Mouse (Mus musculus) frontal cortex, postnatal 25 days (tissue): Measurements from ENCODE around the gene Ovch2.
"Not testable (repeated sequence)": the region's sequence is repeated elsewhere in the genome, so short reads cannot be mapped to it uniquely, and the experiment has no call there.

Experiments used
- DNase-seq, 2 experiments: peaks; one replicate each; pipeline ENCODE4 v3.0.0; 2022; ENCODE audit warnings: low spot score in 2 of 2

The Ovch2 gene

GRCm38 (mm10) chr7:107801108-107801507, at the start of gene Ovch2:
TSS of gene Ovch2 (minus strand) at chr7:107801208.
- DNase-seq, result no peak

- not testable (repeated sequence) for DNase-seq
These were observed 46.4 kb upstream of the Ovch2 start, which contains the start of gene Olfr470 for GRCm38 (mm10) chr7:107847390-107847789. TSS of gene Olfr470 (minus strand) at chr7:107847490.

- DNase-seq, result no peak
These were observed 40.7 kb upstream of the Ovch2 start for GRCm38 (mm10) chr7:107841719-107842118.

GRCm38 (mm10) chr7:107825441-107825840, 24.4 kb upstream of the Ovch2 start, which contains the start of gene Olfr469:
TSS of gene Olfr469 (minus strand) at chr7:107825541.
- DNase-seq, result not testable (repeated sequence)

GRCm38 (mm10) chr7:107823867-107824266, 22.9 kb upstream of the Ovch2 start:
- DNase-seq, result not testable (repeated sequence)

- DNase-seq, result no peak
These were observed 18.4 kb upstream of the Ovch2 start for GRCm38 (mm10) chr7:107819442-107819841.

- no peak for DNase-seq
These were observed 11.0 kb upstream of the Ovch2 start, which contains the start of gene Olfr467 for GRCm38 (mm10) chr7:107811963-107812362. TSS of gene Olfr467 (plus strand) at chr7:107812263.

- DNase-seq, result no peak
These were observed 1.1 kb upstream of the Ovch2 start for GRCm38 (mm10) chr7:107802138-107802537.

GRCm38 (mm10) chr7:107796500-107796899, 4.5 kb downstream of the Ovch2 start:
- DNase-seq, result no peak

GRCm38 (mm10) chr7:107787977-107788620, 12.9 kb downstream of the Ovch2 start:
- no peak for DNase-seq

GRCm38 (mm10) chr7:107779611-107780010, 21.4 kb downstream of the Ovch2 start:
- no peak for DNase-seq

GRCm38 (mm10) chr7:107778216-107778615, 22.8 kb downstream of the Ovch2 start:
- no peak for DNase-seq

GRCm38 (mm10) chr7:107770812-107771211, 30.2 kb downstream of the Ovch2 start:
- DNase-seq, result no peak

- DNase-seq, result no peak
These were observed 43.5 kb downstream of the Ovch2 start, which contains the start of gene Cyb5r2 for GRCm38 (mm10) chr7:107757308-107758151. TSS of gene Cyb5r2 (minus strand) at chr7:107758032.

GRCm38 (mm10) chr7:107756748-107757147, 44.3 kb downstream of the Ovch2 start:
- DNase-seq, result no peak

- no peak for DNase-seq
These were observed 45.1 kb downstream of the Ovch2 start for GRCm38 (mm10) chr7:107755905-107756304.

- no peak for DNase-seq
These were observed 48.9 kb downstream of the Ovch2 start for GRCm38 (mm10) chr7:107752031-107752520.

- no peak for DNase-seq
These were observed 51.3 kb downstream of the Ovch2 start for GRCm38 (mm10) chr7:107749721-107750120.

GRCm38 (mm10) chr7:107749270-107749669, 51.7 kb downstream of the Ovch2 start:
- peak in 1 of 2 experiments; percentile 16 for DNase-seq

- DNase-seq, result peak in 1 of 2 experiments; percentile 19
These were observed 53.1 kb downstream of the Ovch2 start for GRCm38 (mm10) chr7:107747954-107748353.

GRCm38 (mm10) chr7:107747476-107747875, 53.5 kb downstream of the Ovch2 start:
- no peak for DNase-seq

GRCm38 (mm10) chr7:107746036-107746435, 55.0 kb downstream of the Ovch2 start:
- DNase-seq, result no peak
